Mouse (Mus musculus): ENCODE results near the gene Zfp266. TPM values are rescaled to one million over a fixed set of nuclear protein-coding genes. Genes with fewer than 3 reads are reported as not detected.

The Zfp266 gene
- total and polyA plus RNA-seq, 3 experiments = 30.7 to 88.0 (median 31.5) TPM

DNA sequence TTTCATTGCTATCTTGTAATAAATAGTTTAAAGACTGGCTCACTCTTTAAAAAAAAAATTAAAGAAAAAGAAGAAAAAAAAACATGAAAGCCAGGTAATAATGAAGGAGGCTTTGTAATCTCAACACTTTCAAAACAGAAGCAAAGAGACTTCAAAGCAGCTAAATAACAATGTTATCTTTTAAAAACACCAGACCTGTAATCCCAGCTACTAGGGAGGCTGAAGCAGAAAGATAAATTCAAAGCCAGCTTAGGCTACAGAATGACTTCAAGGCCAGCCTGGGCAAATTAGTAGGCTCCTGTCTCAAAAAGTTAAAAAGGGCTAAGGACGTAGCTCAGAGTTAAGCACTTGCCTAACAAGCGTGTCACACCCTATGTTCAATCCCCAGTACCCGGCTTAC lies 11.5 kb downstream of the Zfp266 start:
- Histone ChIP-seq H3K9ac (ENCODE audit: control insufficient read depth, low read depth, low read length, poor library complexity, severe bottlenecking) (no peak overlapping the region), H3K4me1 (ENCODE audit: control insufficient read depth in 1 of 2, insufficient read depth in 2 of 2, low read length in 2 of 2) (peaks cover 28 to 30% of the 10 kb centered on the region in 2 experiments), H3K79me2 (ENCODE audit: control insufficient read depth, insufficient read depth, low read length, poor library complexity) (peaks cover 9% of the 10 kb centered on the region), H3K4me3 (ENCODE audit: control insufficient read depth in 1 of 2, insufficient read depth in 1 of 2, low read depth in 2 of 2, low read length in 2 of 2) (no peak overlapping the region), H3K9me3 (replicated peaks; ENCODE audit: insufficient read depth, low read length) (no peaks in the 10 kb centered on the region), H3K27ac (ENCODE audit: control insufficient read depth, low read depth, low read length) (no peak overlapping the region), H3K36me3 (ENCODE audit: control insufficient read depth in 1 of 2, insufficient read depth in 2 of 2, low read length in 2 of 2) (peaks cover 46 to 58% of the 10 kb centered on the region in 2 experiments), H3K27me3 (ENCODE audit: control insufficient read depth in 1 of 2, insufficient read depth in 2 of 2, low read length in 2 of 2) (no peaks in the 10 kb centered on the region)
- DNase-seq (ENCODE audit: low read depth, low spot score) = peak; percentile 80
- TF ChIP-seq POLR2A (IDR thresholded peaks at IDR 0.05; ENCODE audit: control insufficient read depth in 1 of 2, insufficient read depth in 1 of 2, low read depth in 1 of 2, low read length in 2 of 2, poor library complexity in 1 of 2) (no peak), NELFE (IDR thresholded peaks at IDR 0.05; ENCODE audit: low read depth, low read length) (no peak), SMC3 (IDR thresholded peaks at IDR 0.05; ENCODE audit: low read depth, low read length) (no peak), POLR2AphosphoS2 (IDR thresholded peaks at IDR 0.05; ENCODE audit: low read length) (0 out of 2 replicates have a peak, but pooled peaks have one; percentile 3), ELF1 (IDR thresholded peaks at IDR 0.05; ENCODE audit: low read depth, low read length) (no peak), MXI1 (IDR thresholded peaks at IDR 0.05; ENCODE audit: low read depth, low read length) (no peak), USF2 (IDR thresholded peaks at IDR 0.05; ENCODE audit: borderline replicate concordance in 1 of 2, insufficient read depth in 1 of 2, low read depth in 1 of 2, low read length in 2 of 2) (no peak), GATA1 (IDR thresholded peaks at IDR 0.05; ENCODE audit: low read depth, low read length) (peak; percentile 94), USF1 (IDR thresholded peaks at IDR 0.05; ENCODE audit: low read depth, low read length) (no peak), EP300 (IDR thresholded peaks at IDR 0.05; ENCODE audit: low read depth in 1 of 2, low read length in 2 of 2) (peak; percentile 88 to 92), GABPA (IDR thresholded peaks at IDR 0.05; ENCODE audit: low read depth, low read length) (no peak), POLR2AphosphoS5 (IDR thresholded peaks at IDR 0.05; ENCODE audit: borderline replicate concordance, low read depth, low read length) (no peak), RCOR1 (IDR thresholded peaks at IDR 0.05; ENCODE audit: low read depth, low read length) (peak; percentile 98), ETS1 (IDR thresholded peaks at IDR 0.05; ENCODE audit: low read depth, low read length) (peak; percentile 55), HCFC1 (IDR thresholded peaks at IDR 0.05; ENCODE audit: low read depth, low read length) (no peak), MAZ (IDR thresholded peaks at IDR 0.05; ENCODE audit: low read depth, low read length) (no peak), CHD1 (IDR thresholded peaks at IDR 0.05; ENCODE audit: low read depth, low read length) (no peak), ZMIZ1 (IDR thresholded peaks at IDR 0.05; ENCODE audit: low read depth, low read length) (peak; percentile 41; the same call in 1 of the 2 replicates), ZNF384 (IDR thresholded peaks at IDR 0.05; ENCODE audit: low read depth, low read length) (peak; percentile 72), CTCF (IDR thresholded peaks at IDR 0.05 in 2 of 3, conservative IDR thresholded peaks at IDR 0.05 in 1 of 3; ENCODE audit: control insufficient read depth in 1 of 3, insufficient read depth in 1 of 3, low read depth in 2 of 3, low read length in 3 of 3, poor library complexity in 1 of 3, severe bottlenecking in 1 of 3) (no peak), MYB (IDR thresholded peaks at IDR 0.05; ENCODE audit: low read depth, low read length) (peak; percentile 29; the same call in 1 of the 2 replicates), ZKSCAN1 (IDR thresholded peaks at IDR 0.05; ENCODE audit: low read depth, low read length) (no peak), BHLHE40 (IDR thresholded peaks at IDR 0.05; ENCODE audit: borderline replicate concordance, low read depth, low read length) (peak; percentile 41), TAL1 (IDR thresholded peaks at IDR 0.05; ENCODE audit: low read length) (peak; percentile 92), NRF1 (IDR thresholded peaks at IDR 0.05; ENCODE audit: insufficient read depth, low read depth, low read length, poor library complexity, severe bottlenecking) (no peak), MAFK (IDR thresholded peaks at IDR 0.05; ENCODE audit: borderline replicate concordance, low read depth, low read length) (no peak), E2F4 (IDR thresholded peaks at IDR 0.05; ENCODE audit: borderline replicate concordance, low read depth, low read length) (no peak), MAX (IDR thresholded peaks at IDR 0.05; ENCODE audit: low read length) (no peak), ZC3H11A (IDR thresholded peaks at IDR 0.05; ENCODE audit: low read depth, low read length) (no peak), MEF2A (IDR thresholded peaks at IDR 0.05; ENCODE audit: extremely low read depth, insufficient replicate concordance, low read depth, low read length, poor library complexity, severe bottlenecking) (no peak), SIN3A (IDR thresholded peaks at IDR 0.05; ENCODE audit: low read length) (peak; percentile 47; the same call in 1 of the 2 replicates), CHD2 (IDR thresholded peaks at IDR 0.05; ENCODE audit: low read length) (no peak), TBP (IDR thresholded peaks at IDR 0.05; ENCODE audit: low read depth, low read length) (no peak), JUND (IDR thresholded peaks at IDR 0.05; ENCODE audit: low read depth, low read length) (no peak), RAD21 (IDR thresholded peaks at IDR 0.05; ENCODE audit: low read depth, low read length) (no peak), MYC (IDR thresholded peaks at IDR 0.05; ENCODE audit: low read depth, low read length) (no peak), KAT2A (conservative IDR thresholded peaks at IDR 0.05; ENCODE audit: low read depth, low read length) (no peak), UBTF (IDR thresholded peaks at IDR 0.05; ENCODE audit: borderline replicate concordance, insufficient read depth, low read depth, low read length) (no peak)
